Mouse (Mus musculus): ENCODE results near the gene Olfr512. TPM values are rescaled to one million over a fixed set of nuclear protein-coding genes. Genes with fewer than 3 reads are reported as not detected.

Gene Olfr512
- total RNA-seq (2022): not detected

DNA sequence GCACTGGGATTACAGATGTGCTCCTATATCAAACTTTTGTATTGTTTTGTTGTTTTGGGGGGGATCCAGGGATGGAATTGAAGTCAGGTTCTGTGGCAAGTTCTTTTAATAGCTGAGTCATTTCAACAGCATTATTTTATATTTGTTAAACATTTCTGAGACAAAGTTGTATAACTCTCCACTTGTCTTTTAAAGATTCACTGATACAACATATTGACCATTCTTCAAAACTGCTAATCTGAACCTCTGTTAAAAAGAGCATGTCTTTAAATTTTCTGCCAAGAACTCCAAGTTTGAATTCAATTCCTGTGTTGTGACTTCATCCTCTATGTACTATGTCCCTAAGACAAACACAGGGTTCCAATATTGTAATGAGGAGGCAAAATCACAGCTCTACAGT lies at the start of gene Olfr512:
TSS of gene Olfr512 (plus strand) at position 301 of the 400 bp plus-strand sequence.
- no peak for DNase-seq (ENCODE audit: low spot score in 2 of 2)

DNA sequence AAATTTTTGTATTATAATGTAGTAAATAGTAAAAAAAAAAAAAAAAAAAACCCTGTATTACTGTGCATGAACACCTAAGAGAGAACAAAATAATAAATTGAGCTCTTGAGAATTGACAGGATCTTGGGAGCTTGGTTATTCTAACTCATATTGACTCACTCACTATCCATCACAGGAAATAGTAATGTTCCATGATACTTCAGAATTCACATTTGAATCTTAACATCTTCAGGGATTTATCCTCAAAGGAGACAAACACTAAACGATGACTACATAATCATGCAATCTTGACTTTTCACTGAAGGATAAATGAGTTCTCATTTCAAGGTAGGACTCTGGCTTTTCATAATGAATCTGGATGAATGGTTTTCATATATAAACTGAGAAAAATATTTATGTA lies 47.0 kb upstream of the Olfr512 start, which contains the start of gene Olfr510:
TSS of gene Olfr510 (plus strand) at position 301 of the 400 bp plus-strand sequence.
- no peak for DNase-seq (ENCODE audit: low spot score in 2 of 2)

GRCm38 (mm10) chr7:108671058-108671457 lies 42.1 kb upstream of the Olfr512 start:
- no peak for DNase-seq (ENCODE audit: low spot score in 2 of 2)

DNA sequence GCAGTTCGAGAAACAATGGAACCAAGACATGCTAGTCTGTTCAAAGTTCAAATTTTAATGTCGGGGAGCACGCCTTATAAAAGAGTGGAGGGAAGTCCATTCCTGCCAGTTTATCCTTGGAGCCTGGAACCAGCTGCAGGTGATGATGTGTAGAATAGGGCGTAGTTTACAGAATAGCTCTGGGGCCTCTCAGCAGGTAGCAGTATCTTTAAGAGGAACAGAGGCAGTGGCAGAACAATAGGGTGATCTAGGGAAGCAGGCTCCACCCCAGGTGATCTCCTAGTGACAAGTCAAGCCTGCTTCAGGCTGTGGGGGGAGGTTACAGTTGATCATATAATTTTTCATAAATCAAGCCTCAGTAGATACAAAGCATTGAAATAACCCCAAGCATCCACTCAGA lies 34.2 kb upstream of the Olfr512 start:
- no peak for DNase-seq (ENCODE audit: low spot score in 2 of 2)

DNA sequence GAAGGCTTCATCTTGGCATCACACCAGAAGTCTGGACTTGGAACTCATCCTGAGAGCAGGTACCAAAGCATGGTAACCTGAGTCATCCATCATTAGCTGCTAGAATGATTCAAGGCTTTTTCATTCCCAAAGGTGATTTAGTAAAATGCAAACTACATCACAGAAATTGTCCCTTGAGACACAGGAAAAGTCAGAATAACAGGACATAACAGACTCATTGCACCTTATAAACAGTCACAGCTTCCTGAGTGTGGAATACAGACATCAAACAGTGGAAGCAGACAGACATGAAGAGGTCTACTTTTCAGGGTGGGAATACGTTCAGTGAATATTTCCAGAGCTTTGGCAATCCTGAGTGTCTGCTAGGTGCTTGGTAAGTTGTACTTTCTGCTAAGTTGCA lies 37.6 kb downstream of the Olfr512 start, which contains the start of gene Olfr513:
TSS of gene Olfr513 (plus strand) at position 301 of the 400 bp plus-strand sequence.
- no peak for DNase-seq (ENCODE audit: low spot score in 2 of 2)

DNA sequence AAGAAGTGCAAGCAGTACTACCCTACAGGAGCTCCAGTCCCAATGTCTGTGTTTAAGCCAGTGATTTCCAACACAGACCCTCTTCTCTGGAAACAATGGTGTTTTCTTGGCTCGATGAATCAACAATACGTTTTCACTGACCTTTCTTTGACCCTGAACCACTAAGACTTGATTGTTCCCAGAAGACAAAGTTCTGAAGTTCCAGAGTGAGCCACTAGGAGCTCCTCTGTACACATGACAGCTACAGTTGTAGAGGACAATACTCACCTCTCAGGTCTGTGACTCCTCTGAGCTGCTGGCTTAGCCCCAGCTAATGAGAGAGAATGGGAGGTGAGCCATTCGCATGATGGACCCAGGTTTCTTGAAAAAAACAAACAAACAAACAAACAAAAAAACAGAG lies 47.3 kb downstream of the Olfr512 start:
- DNase-seq (ENCODE audit: low spot score in 2 of 2): no peak

Other genes with a start within 250 kb of the Olfr512 start
- not detected for gene Olfr498, start 248.0 kb upstream of the Olfr512 start, total RNA-seq (2022)
- not detected for gene Olfr502, start 188.3 kb upstream of the Olfr512 start, total RNA-seq (2022)
- not detected for gene Olfr503, start 168.8 kb upstream of the Olfr512 start, total RNA-seq (2022)
- not detected for gene Olfr504, start 147.5 kb upstream of the Olfr512 start, total RNA-seq (2022)
- not detected for gene Olfr506, start 102.5 kb upstream of the Olfr512 start, total RNA-seq (2022)
- gene Olfr507, start 91.5 kb upstream of the Olfr512 start, total RNA-seq (2022): not detected
- gene Olfr508, start 83.3 kb upstream of the Olfr512 start, total RNA-seq (2022): not detected
- not detected for gene Olfr509, start 61.4 kb upstream of the Olfr512 start, total RNA-seq (2022)
- gene Olfr510, start 46.9 kb upstream of the Olfr512 start, total RNA-seq (2022): not detected
- gene Olfr513, start 37.7 kb downstream of the Olfr512 start, total RNA-seq (2022): under 1 TPM in 1 of 4 experiments, not detected in 3; 0.27 TPM
- gene Olfr514, start 112.7 kb downstream of the Olfr512 start, total RNA-seq (2022): not detected
- gene Olfr516, start 137.2 kb downstream of the Olfr512 start, total RNA-seq (2022): not detected
- not detected for gene Olfr517, start 159.1 kb downstream of the Olfr512 start, total RNA-seq (2022)
- gene Olfr518, start 171.7 kb downstream of the Olfr512 start, total RNA-seq (2022): not detected
- not detected for gene Olfr519, start 181.1 kb downstream of the Olfr512 start, total RNA-seq (2022)
- gene Nlrp10, start 216.9 kb downstream of the Olfr512 start, total RNA-seq (2022): 1 to 10 TPM; 1.3 to 2.5 (median 1.8) TPM
- 100 to 1,000 TPM; 111 to 136 (median 121) TPM for gene Eif3f, start 221.1 kb downstream of the Olfr512 start, total RNA-seq (2022)
- under 1 TPM; 0.24 to 0.52 (median 0.31) TPM for gene Tub, start 237.0 kb downstream of the Olfr512 start, total RNA-seq (2022)